Mouse (Mus musculus): ENCODE measurements at regions not wholly inside any gene's neighbourhood (a gene's known extent, or its start where the extent isn't known, plus 50 kb on each side); places are given as distances from the start of the nearest gene placed in this dataset.
"Not testable (repeated sequence)": the region's sequence is repeated elsewhere in the genome, so short reads cannot be mapped to it uniquely, and the experiment has no call there.

DNA sequence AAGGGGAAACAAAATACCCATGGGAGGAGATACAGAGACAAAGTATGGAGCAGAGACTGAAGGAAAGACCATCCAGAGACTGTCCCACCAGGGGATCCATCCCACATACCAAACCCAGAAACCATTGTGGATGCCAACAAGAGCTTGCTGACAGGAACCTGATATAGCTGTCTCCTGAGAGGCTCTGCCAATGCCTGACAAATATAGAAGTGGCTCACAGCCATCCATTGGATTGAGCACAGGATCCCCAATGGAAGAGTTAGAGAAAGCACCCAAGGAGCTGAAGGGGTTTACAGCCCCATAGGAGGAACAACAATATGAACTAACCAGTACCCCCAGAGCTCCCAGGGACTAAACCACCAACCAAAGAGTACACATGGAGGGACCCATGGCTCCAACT lies 280.2 kb upstream of the B3galt2 start:
- not testable (repeated sequence) for H3K9me3 ChIP-seq (ENCODE audit: control insufficient read depth, low read length); H3K27me3 ChIP-seq (replicated peaks; ENCODE audit: control insufficient read depth, insufficient read depth, low read length); H3K36me3 ChIP-seq (ENCODE audit: control insufficient read depth, insufficient read depth, low read length); H3K27ac ChIP-seq (replicated peaks; ENCODE audit: low read depth, low read length); DNase-seq (ENCODE audit: low spot score); H3K4me3 ChIP-seq (ENCODE audit: low read depth, low read length); H3K4me2 ChIP-seq (ENCODE audit: low read depth, low read length); H3K9ac ChIP-seq (ENCODE audit: low read depth, low read length); ATAC-seq (ENCODE audit: low read depth); H3K4me1 ChIP-seq (ENCODE audit: control insufficient read depth, insufficient read depth, low read length)

DNA sequence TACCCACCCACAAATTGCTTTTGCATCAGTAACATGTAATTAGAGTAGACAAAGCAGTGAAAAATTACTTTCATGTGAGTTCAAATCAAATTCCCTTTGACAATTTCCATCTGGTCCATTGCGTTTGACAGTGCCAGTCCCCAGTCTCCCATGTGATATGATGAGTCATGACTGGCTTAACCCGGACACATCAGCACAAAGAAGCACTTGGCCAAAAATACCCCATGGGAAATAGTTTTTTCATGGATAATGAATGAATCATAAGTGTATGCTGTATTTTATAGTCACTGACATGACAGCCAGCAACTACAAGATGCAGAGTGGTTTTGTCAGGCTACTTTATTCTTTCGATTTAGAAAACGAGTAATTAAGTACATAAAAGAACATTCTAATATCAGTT lies 248.6 kb upstream of the B3galt2 start:
- Histone ChIP-seq H3K36me3 (ENCODE audit: control insufficient read depth, insufficient read depth, low read length) (no peaks in the 10 kb centered on the region), H3K4me1 (ENCODE audit: control insufficient read depth, insufficient read depth, low read length) (no peaks in the 10 kb centered on the region), H3K27ac (replicated peaks; ENCODE audit: low read depth, low read length) (no peak overlapping the region), H3K9ac (ENCODE audit: low read depth, low read length) (no peak overlapping the region), H3K4me2 (ENCODE audit: low read depth, low read length) (no peak overlapping the region), H3K4me3 (ENCODE audit: low read depth, low read length) (no peak overlapping the region), H3K9me3 (ENCODE audit: control insufficient read depth, low read length) (no peaks in the 10 kb centered on the region), H3K27me3 (replicated peaks; ENCODE audit: control insufficient read depth, insufficient read depth, low read length) (no peaks in the 10 kb centered on the region)
- ATAC-seq (ENCODE audit: low read depth) (no peak), DNase-seq (ENCODE audit: low spot score) (peak; percentile 21)
- WGBS, result 70% methylated on average over 4 of the region's 4 CpGs
